Mouse (Mus musculus): Measurements from ENCODE around the gene Fam240a. TPM values are rescaled to one million over a fixed set of nuclear protein-coding genes. Genes with fewer than 3 reads are reported as not detected.

Gene Fam240a
- total and polyA plus RNA-seq, 3 experiments, result not detected

DNA sequence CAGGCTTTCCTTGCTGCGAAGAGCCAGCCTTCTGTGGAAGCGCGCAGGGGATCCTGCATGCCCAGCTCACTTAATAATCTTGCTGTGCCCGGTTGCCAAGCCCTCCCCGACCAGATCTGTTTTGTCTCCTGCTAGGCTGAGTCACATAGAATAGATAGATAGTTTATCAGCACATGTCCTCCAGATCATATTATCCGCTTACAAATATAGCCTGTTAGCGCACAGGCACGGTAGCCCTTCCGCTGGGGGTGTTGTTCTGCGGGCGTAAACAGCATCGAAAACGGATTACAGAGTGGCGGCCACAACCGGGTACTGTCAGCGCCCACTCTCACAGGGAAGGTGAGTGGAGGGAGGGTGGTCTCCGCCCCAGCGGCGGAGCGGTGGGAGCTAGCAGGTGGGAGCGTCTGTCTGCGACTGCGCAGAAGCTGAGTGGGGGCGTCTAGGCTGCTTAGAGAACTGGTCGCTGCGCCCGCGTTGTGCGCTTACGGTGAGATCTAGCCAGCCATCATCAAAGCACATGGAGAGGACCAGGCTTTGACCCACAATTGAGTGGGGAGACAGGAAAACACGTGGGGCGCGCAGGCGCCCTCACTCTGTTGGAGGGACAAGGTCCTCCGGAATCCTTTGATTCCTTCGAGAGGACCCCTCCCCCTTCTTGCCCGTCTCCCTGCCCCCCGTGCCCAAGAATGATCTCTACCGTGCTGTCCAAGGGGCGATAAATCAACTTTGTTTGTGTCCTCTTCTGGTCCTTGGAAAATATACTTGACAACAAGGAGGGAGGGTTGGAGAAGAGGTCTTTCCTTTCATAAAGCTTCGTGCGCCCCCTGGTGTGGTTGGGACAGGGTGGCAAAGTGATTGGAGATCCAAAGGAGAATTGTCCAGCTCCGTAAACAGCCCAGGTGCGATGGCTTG lies 37.1 kb upstream of the Fam240a start:
- no peaks in the 10 kb centered on the region for H3K79me2 ChIP-seq (ENCODE audit: control insufficient read depth, insufficient read depth, low read length, poor library complexity)
- peaks cover 0 to 2% of the 10 kb centered on the region in 2 experiments; a peak in 1 of 4 replicates for H3K36me3 ChIP-seq (ENCODE audit: control insufficient read depth in 1 of 2, insufficient read depth in 2 of 2, low read length in 2 of 2)
- H3K27ac ChIP-seq (ENCODE audit: control insufficient read depth, low read depth, low read length), result no peak overlapping the region
- no peak overlapping the region for H3K4me3 ChIP-seq (ENCODE audit: control insufficient read depth in 1 of 2, insufficient read depth in 1 of 2, low read depth in 2 of 2, low read length in 2 of 2)
- no peak for TF ChIP-seq MYB (IDR thresholded peaks at IDR 0.05; ENCODE audit: low read depth, low read length)
- no peak for TF ChIP-seq CHD1 (IDR thresholded peaks at IDR 0.05; ENCODE audit: low read depth, low read length)
- TF ChIP-seq SMC3 (IDR thresholded peaks at IDR 0.05; ENCODE audit: low read depth, low read length), result no peak
- TF ChIP-seq EP300 (IDR thresholded peaks at IDR 0.05; ENCODE audit: low read depth in 1 of 2, low read length in 2 of 2), result no peak
- TF ChIP-seq GATA1 (IDR thresholded peaks at IDR 0.05; ENCODE audit: low read depth, low read length), result no peak
- TF ChIP-seq TCF12 (IDR thresholded peaks at IDR 0.05; ENCODE audit: low read depth, low read length), result no peak
- no peak for TF ChIP-seq BHLHE40 (IDR thresholded peaks at IDR 0.05; ENCODE audit: borderline replicate concordance, low read depth, low read length)
- no peak for TF ChIP-seq ZNF384 (IDR thresholded peaks at IDR 0.05; ENCODE audit: low read depth, low read length)
- no peak for TF ChIP-seq E2F4 (IDR thresholded peaks at IDR 0.05; ENCODE audit: borderline replicate concordance, low read depth, low read length)
- no peak for TF ChIP-seq POLR2AphosphoS2 (IDR thresholded peaks at IDR 0.05; ENCODE audit: low read length)
- TF ChIP-seq POLR2AphosphoS5 (IDR thresholded peaks at IDR 0.05; ENCODE audit: borderline replicate concordance, low read depth, low read length), result no peak
- TF ChIP-seq ELF1 (IDR thresholded peaks at IDR 0.05; ENCODE audit: low read depth, low read length), result no peak
- no peak for TF ChIP-seq CTCF (IDR thresholded peaks at IDR 0.05 in 2 of 3, conservative IDR thresholded peaks at IDR 0.05 in 1 of 3; ENCODE audit: control insufficient read depth in 1 of 3, insufficient read depth in 1 of 3, low read depth in 2 of 3, low read length in 3 of 3, poor library complexity in 1 of 3, severe bottlenecking in 1 of 3)
- no peak for TF ChIP-seq TAL1 (IDR thresholded peaks at IDR 0.05; ENCODE audit: low read length)
- no peak for TF ChIP-seq SIN3A (IDR thresholded peaks at IDR 0.05; ENCODE audit: low read length)
- TF ChIP-seq MAFK (IDR thresholded peaks at IDR 0.05; ENCODE audit: borderline replicate concordance, low read depth, low read length), result no peak
- no peak for TF ChIP-seq MYC (IDR thresholded peaks at IDR 0.05; ENCODE audit: low read depth, low read length)
- no peak for TF ChIP-seq MAX (IDR thresholded peaks at IDR 0.05; ENCODE audit: low read length)
- TF ChIP-seq RCOR1 (IDR thresholded peaks at IDR 0.05; ENCODE audit: low read depth, low read length), result no peak
- no peak for TF ChIP-seq CHD2 (IDR thresholded peaks at IDR 0.05; ENCODE audit: low read length)
- DNase-seq (ENCODE audit: low read depth, low spot score), result no peak
- H3K9me3 ChIP-seq (replicated peaks; ENCODE audit: insufficient read depth, low read length), result no peaks in the 10 kb centered on the region
- peaks cover 0 to 5% of the 10 kb centered on the region in 2 experiments; a peak in 2 of 4 replicates for H3K4me1 ChIP-seq (ENCODE audit: control insufficient read depth in 1 of 2, insufficient read depth in 2 of 2, low read length in 2 of 2)
- no peaks in the 10 kb centered on the region for H3K27me3 ChIP-seq (ENCODE audit: control insufficient read depth in 1 of 2, insufficient read depth in 2 of 2, low read length in 2 of 2)
- no peak overlapping the region for H3K9ac ChIP-seq (ENCODE audit: control insufficient read depth, low read depth, low read length, poor library complexity, severe bottlenecking)

Data from MEL (cell line).